Mouse (Mus musculus) spleen, postnatal 10 days (tissue): ENCODE data around the gene Psmc1.

Source experiments
- DNase-seq, 2 experiments: peaks; one replicate each; pipeline ENCODE4 v3.0.0; 2021 to 2022; ENCODE audit warnings: low spot score in 2 of 2

Gene Psmc1

DNA sequence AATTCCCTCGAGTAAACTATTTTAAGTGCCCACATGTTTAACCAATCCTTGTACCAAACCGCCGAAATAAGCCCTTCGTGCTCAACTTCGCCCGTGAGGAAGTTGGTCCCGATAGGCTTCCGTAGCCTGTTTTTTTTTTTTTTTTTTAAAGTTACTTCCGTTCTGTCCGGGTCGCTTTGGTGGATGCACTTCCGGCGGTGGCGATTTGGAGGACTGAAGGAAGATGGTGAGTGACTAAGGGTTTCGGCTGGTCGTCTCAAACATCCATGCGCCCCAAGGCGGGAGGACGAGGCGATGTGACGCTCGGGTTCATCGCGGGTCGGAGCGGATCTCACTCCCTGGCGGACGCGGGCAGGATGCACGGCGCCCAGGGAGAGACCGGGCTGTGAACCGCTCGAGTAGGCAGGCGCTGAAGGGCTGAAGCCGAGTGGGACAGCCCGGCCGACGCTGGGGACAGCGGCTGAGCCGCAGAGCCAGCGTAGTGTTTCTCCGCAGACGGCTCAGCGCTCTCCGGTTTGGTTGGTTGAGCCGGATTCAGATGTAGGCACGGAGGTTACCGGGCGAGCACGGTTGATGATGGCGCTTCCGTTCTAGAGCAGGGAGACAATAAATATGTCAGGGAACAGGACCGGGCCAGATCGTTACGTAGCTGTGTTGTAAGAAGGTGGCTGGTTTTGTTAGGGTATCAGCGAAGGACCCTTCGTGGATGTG, at the start of gene Psmc1:
Psmc1 (plus strand) TSS at position 169 of the 711 bp plus-strand sequence.
- peak; percentile 78 to 88 for DNase-seq

DNA sequence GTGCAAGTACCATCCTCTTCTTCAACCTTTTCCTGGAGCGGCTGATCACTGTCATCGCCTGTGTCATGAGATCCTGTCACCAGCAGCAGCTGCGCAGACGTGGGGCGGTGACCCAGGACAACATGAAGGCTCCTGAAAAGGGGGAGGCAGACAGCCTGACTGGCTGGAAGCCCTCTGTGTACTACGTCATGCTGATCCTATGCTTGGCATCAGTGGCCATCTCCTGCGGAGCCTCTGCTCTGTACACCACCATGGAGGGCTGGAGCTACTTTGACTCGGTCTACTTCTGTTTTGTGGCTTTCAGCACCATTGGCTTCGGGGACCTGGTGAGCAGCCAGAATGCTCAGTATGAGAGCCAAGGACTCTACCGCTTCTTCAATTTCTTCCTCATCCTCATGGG, 48.9 kb upstream of the Psmc1 start:
- DNase-seq = no peak

DNA sequence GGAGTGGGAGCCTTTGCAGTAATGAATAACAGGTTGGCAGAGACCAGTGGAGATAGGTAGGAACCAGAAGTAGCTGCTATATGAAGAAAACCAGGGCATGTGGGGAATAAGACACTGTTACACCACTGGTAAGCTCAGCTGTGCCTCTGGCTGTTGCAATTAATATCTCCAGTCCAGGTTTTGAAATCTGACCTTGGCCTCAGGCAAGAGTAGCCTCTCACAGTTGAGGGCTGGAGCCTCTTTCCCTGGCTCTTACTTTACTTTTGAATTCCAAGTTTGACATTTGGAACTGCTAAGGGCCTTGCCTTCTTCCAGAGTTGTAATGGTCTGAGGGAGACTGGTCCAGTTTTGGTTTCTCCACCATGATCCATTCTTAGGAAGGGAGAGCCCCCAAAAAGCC, 48.1 kb upstream of the Psmc1 start:
- DNase-seq = no peak

DNA sequence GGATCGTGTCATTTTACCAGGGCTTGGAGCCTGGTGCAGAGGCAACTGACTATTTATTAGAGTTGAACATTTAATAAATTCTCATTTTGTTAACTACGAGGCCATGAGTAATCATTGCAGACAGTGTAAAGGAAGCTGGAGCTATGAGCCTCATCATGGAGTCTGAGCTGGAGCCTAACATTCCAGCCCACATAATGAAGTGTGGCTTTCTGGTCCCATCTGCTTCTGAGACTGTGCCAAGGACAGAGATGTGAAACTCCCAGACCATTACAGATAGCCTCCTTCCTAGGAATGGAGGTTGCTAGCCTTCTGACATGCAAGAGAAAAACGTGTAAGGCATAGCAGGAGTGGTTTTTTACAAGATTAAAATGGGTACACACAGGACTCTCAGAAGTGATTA, 47.4 kb upstream of the Psmc1 start:
- no peak for DNase-seq

DNA sequence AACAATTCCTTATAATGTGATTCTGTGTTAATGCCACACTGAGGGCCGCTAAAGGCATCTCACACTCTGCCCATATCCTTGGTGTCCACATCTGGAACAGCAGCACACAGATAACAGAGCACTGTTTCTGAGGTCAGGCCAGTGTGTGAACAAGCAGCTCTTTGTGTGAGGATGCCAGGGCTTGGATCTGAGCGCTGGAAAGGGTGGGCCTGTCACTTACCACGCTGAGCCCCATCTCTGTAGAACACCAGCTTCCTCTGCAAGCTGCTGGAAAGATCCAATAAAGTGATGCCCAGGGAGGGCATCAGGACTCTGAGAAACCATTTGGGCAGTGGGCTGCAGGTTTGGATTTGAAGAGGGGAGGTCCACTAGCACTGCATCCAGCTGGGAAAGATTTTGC, 44.8 kb upstream of the Psmc1 start:
- DNase-seq = no peak

DNA sequence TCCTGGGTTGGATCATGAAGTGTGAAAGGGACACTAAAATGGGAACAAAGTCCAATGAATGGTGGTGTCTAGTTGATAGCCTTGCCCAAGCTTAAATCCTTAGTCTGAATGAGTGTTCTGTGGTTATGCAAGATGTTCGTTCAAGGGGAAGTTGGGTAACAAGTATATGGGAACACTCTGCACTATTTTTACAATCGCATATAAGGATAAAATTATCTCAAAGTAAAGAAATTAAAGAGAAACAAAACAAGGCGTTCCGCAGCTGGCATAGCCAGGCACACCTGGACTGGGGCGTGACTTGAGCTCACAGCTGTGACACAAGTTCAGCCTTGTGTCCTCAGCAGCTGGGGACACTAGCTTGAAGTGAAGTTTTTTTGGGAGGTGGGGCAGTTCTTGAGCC, 42.5 kb upstream of the Psmc1 start:
- DNase-seq = peak in 1 of 2 experiments; percentile 26

DNA sequence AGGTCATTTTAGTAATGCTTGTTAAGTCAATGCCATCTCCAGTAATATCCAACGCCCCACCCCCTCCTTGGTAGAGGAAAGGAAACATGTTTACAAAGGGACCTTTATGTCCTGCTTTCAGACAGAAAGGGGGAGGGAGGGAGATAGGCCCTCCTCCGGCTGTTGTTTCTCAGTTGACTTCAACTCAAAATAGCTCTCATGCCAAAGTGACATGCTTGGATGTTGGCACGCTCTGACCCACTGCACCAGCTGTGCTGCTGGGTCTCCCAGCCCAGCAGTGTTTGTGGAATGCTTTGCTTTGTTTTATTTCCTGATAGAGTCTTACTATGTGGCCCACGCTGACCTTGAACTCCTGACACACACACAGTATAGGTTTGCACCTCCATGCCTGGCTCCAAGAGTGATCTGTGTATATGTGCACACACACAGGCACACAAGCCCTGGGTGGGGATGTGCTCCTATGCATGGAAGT, 36.7 kb upstream of the Psmc1 start:
- no peak for DNase-seq

DNA sequence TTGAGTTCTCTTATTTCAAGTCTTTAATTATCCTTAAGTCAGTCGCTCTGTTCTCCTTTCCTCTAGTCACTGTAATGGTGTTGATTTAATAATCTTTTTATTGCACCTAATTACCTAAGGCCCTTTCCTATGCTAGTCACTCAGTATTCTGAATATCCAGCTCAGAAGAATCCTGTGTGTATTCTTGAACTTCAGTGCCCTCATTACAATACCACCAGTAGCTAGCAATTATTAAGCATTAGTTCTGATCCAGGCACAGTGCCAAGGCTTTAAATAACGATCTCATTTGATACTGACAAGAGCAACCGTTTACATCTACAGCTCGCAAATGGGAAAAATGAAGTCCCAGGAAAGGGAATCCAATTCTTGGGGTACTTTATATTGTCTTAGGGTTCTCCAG, 34.2 kb upstream of the Psmc1 start:
- DNase-seq = no peak

DNA sequence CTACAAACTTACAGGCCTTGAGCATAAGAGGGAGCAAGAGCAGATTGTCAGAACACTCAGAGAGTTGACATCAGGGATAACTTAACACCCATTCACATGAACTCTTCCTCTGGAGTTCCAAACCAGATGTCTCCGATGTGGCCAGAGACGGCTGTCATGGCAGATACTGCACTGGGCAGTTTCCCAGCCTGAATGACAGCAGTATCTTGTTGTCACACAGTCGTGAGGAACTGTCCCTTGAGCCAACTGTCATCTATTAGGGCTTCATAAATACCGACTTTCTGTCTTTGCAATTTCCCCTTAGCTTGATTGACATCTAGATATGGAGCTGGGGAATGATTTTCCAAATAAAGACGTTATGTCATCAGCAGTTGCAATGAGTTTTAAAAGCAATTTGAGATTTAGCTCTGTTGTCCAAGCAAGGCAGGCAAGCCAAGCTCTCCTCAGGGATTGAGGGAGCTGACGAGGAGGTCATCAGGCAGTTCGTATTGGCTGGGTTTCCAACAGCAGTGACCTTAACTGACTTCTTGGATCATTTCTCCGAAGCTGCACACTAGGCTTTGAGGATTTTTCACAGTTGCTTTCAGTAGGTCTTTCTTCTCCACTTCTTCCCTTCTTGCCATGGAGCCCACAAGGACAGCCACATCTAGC, 30.2 kb upstream of the Psmc1 start:
- DNase-seq = no peak

DNA sequence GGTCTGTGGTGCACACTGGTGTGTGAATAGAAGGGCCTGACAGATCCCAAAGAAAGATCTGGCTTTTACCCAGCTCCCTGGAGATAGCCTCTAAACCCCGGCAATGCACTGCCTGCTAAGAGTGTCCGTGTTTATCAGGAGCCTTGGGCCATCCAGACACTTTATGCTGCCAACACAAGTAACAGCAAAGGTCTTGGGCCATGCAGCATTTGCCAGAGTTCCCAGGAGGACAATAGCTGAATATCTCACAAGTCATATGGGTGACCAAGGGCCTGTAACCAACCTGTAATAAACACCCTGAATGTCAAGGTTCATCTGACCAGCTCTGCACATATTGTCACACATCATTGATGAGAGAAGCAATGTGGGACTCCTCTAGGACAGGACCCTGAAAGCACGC, 21.9 kb upstream of the Psmc1 start:
- DNase-seq = no peak

DNA sequence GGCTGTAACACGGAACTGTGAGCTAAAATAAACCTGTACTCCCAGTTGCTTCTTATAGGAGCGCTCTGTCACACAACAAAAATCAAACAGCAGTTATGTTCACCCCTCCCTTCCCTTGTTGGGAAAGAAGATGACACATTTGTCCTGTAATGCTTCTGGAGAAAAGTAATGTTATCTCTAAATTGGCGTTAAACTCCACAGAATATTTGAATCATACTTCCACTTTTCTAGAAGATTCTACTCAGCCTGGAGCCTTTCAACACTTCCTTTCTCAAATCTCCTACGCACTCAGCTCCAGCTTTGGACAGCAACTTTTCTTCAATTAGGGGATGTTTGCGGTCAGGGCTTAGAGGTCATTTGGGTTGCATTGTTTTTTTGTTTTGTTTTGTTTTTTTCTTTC, 20.7 kb upstream of the Psmc1 start:
- no peak for DNase-seq

DNA sequence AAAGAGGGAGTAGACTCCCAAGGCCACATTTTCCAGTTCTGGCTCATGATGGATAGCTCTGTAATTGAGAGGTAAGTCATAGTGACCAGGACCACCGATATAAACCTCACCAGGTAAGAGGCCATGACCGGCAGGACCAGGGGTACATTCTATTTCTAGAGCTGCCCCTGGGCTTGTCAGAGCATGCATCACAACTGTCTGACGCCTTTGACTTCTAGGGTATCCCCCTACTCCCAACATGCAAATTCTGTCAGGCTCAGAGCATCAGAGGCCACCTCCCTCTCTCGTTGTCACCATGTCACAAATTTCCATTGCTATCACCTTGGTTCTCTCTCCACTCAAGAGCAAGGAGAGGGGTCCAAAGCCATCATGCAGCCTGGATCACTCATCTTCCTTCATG, 19.2 kb upstream of the Psmc1 start:
- no peak for DNase-seq

DNA sequence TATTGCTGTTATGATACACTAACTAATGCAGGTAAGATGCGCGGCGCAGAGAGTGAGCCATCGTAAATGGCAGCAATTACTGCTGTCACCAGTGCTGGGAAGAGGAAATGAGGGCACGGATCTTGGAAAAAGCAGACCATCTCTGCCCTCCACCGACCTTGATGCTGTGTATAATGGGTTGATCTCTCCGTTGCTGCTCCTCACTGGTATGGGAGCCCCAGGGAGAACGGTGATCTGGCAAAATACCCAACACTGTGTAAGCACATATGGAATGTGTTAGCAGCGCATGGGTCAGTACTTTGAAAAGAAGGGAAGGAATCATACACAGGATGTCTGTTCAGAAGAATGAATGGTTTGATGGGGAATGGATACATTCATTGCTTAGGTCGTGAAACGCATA, 16.9 kb upstream of the Psmc1 start:
- no peak for DNase-seq

DNA sequence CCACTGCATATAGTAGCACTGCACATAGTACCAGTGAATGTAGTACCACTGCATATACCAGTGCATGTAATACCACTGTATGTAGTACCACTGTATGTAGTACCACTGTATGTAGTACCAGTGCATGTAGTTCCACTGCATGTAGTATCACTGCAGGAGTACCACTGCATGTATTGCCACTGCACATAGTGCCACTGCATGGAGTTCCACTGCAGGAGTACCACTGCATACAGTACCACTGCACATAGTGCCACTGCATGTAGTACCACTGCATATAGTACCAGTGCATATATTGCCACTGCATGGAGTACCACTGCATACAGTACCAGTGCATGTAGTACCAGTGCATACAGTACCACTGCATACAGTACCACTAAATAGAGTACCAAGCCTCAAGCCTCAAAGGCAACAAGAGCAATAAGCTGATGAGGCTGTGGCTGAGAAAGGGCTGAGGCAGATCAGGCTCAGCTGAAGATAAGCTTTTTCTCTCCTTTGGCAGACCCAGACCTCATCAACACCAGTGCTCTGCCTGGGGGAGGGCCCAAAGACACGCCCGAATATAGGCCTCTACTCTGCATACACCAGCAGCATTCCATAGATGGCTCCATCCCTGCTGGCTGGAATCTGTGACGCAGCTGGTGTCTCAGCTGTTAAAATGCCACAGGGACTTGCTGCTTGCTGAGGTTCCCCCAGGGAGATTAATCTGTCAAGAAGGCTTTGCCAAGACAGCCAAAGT, 9.8 kb upstream of the Psmc1 start:
- no peak for DNase-seq

DNA sequence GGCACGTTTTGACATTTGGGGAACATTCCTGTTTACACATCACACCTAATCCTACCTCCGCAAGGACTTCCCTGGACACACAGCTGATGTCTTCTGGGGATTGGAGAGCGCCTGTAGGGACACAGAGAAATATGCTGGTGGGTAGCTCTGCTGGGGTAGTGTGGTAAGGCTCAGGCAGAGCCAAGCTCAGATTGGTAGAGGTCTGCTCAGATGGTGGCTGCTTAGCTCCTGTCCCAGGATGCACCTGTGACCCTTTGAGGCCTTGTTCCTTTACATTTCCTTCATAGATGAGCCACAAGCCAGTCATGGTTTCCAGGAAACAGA, 9.3 kb upstream of the Psmc1 start:
- DNase-seq = no peak

DNA sequence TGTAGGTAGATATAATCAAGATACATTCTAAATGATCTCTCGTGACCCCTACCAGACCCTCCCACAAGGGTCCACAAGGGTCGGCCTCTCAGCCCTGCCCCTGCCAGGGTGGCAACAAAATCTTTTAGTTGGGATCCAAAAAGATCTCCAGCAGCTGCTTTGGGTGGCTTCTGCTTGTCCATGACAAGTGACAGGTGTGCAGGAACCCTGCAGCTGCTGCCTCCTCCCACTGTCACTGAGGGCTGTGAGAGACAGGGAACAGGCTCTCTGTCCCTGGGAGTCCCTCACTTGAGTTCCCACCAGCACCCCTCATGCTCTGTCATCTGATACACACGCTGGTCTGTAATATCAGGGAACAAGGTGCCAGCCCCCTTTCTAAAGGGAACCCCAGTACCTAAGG, 8.3 kb upstream of the Psmc1 start:
- DNase-seq = no peak

DNA sequence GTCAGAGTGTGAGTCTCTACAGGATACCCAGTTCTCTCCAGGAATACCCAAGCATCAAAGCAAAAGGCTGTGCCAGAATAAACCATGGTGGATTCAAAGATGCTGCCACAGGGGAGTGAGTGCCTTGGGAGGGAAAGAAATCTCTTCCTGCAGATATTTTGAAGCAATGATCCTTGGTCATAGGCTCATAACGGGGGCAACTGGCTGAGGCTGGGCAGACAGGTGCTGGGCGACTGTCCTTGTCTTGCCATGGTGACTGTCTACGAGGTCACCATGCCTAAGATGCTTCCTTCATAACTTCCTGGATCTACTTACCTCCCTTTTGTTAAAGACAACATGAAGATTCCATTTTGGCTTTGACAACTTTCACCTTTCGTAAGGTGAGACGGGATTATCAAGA, 5.4 kb upstream of the Psmc1 start:
- DNase-seq = no peak

DNA sequence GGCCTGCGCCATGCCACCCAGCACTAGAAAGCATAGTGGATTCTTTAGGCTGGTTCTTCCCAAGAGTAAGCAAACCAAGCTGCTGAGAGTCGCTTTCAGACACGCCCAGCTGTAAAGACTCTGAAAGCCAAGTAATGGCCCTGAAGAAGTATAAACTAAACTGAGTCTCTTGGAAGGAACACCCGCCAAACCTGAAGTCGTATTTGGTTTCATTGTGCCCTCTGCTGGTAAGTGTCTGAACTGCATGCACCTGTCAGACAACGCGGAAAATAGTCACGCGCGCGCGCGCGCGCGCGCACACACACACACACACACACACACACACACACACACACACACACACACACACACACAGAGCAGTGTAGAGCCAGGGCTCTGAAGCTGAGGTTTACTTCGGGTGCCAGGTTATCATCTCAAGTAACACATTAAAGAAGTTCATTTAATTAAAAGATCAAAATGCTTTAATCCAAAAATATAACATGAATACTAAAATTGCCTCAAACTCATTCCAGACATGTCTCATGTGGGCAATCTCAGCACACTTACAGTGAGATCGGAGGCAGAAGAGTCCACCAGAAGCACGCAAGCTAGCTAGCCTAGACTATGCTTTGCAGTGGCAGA, 3.6 kb upstream of the Psmc1 start:
- DNase-seq = peak; percentile 59 to 85

DNA sequence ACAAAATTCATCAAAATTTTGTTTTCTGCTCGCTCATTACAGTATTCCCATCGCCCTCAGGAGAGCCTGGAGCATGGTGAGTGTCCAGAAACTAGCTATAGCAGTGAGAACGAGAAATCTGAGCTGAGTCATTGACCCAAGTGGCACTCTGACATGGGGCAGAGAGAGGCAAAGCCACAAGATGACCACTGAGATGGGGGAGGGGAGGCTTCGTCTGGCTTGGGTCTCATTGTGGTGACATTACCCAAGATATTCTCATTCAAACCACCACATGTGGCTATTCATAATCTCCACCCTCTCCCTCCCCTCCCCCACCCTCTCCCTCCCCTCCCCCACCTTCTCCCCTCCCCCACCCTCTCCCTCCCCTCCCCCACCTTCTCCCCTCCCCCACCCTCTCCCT, 2.5 kb upstream of the Psmc1 start:
- DNase-seq = no peak

DNA sequence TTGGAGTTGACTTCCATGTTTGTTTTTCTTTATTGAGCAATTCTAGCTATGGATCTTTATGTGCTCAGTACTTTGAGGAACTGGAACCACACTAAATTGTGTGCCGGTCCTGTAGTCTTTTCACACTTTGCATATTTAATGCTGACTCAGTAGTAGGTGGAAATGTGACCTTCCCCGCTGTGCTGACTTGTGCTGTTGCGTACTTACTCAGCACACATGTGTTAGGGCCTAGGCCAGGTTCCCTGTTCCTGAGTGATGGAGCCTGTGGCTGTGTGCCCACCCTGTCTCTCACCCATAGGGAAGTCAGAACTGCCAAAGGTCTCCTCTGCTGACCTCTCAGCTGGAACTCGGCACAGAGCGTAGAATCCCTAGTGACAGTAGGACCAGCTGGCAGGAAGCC, 6.0 kb downstream of the Psmc1 start:
- DNase-seq = no peak

DNA sequence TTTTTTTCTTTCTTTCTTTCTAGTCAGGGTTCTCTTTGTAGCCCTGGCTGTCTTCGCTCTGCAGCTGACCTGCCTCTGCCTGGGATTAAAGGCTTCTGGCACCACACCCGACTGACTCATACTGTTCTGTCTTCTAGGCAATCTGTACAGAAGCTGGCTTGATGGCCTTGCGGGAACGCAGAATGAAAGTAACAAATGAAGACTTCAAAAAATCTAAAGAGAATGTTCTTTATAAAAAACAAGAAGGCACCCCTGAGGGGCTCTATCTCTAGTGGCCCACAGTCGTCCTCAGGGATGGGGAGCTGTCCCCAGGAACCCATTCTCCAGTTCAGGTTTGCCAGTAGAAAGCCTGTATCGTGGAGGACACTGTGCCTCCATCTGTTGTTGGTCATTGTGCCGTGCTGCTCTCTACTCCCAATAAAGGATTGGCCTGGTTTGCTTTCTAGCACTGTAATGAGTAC, 13.0 kb downstream of the Psmc1 start:
- no peak for DNase-seq

DNA sequence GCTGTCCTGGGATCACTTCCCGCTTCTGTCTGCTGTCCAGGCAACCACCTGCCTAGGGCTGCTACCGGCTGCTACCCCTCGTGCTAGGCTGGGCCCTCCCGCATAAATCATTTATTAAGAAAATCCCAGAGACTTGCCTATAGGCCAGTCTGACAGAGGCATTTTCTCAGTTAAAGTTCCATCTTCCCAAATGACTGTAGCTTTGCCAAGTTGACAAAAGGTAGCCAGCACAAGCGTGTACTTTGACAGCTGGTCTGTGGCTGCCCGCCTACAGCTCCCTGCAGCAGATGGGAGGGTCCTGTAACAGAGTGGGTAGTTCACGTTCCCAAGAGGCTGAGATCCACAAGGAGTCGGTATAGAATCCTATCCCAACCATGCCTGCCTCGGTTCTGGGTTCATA, 13.5 kb downstream of the Psmc1 start:
- no peak for DNase-seq
